Mouse (Mus musculus): ENCODE results near the gene Dnah2. TPM values are rescaled to one million over a fixed set of nuclear protein-coding genes. Genes with fewer than 3 reads are reported as not detected.

The Dnah2 gene
- 8.0 and 8.7 TPM in 2 replicates for polyA plus RNA-seq (2015; fragmentation: Nextera tagmentation; extraction: Ambion mirVana)

DNA sequence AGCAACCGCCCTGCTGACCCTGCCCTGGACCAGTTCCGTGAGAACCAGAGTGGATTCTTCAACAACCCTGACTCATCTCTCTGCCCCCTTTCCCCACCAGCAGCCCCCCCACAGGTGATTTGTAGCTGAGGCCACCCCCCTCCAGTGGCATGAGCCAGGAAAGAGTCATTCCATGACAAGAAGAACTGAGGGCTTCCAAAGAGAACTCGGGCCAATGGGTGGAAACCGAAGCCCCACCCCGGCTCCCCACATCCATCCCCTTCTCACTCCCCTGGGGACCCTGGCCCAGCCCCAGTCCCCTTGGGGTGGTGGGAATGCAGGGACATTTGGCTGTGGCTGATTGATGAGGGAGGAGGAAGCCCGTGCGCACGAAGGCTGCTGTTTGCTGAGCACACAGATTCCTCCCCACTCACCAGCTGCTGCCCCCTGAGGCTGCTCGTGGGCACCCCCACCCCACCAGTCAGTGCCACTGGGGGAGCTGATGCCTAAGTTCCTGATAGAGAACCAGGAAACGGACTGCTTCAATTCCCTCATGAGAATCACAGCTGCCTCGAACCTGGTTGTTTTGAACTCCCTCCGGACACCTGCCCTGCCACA, at the start of gene Dnah2:
Dnah2 (minus strand) TSS at position 51 of the 597 bp plus-strand sequence.
- WGBS: 37% methylated on average over 12 of the region's 12 CpGs

GRCm38 (mm10) chr11:69594853-69595252, 45.9 kb upstream of the Dnah2 start:
- no peak overlapping the region for H3K9ac ChIP-seq (ENCODE audit: low read depth, low read length)
- ATAC-seq: no peak
- H3K27ac ChIP-seq (ENCODE audit: low read depth, low read length): no peak overlapping the region
- no peak overlapping the region for H3K4me2 ChIP-seq (replicated peaks; ENCODE audit: low read depth)
- 96% methylated on average over 6 of the region's 6 CpGs for WGBS
- H3K27me3 ChIP-seq (replicated peaks; ENCODE audit: control insufficient read depth, insufficient read depth, low read length): no peaks in the 10 kb centered on the region
- no peak overlapping the region for H3K4me3 ChIP-seq (ENCODE audit: low read depth, low read length)
- no peaks in the 10 kb centered on the region for H3K4me1 ChIP-seq (replicated peaks; ENCODE audit: control insufficient read depth, insufficient read depth, low read length)
- no peak for TF ChIP-seq CTCF (IDR thresholded peaks at IDR 0.05; ENCODE audit: low read depth)
- H3K36me3 ChIP-seq (ENCODE audit: control insufficient read depth, insufficient read depth): peaks cover 26% of the 10 kb centered on the region
- no peaks in the 10 kb centered on the region for H3K9me3 ChIP-seq (ENCODE audit: control insufficient read depth)

More for the DNA sequence above, at the start of gene Dnah2:
- Histone ChIP-seq H3K36me3 (ENCODE audit: control insufficient read depth, insufficient read depth) (no peaks in the 10 kb centered on the region), H3K27me3 (replicated peaks; ENCODE audit: control insufficient read depth, insufficient read depth, low read length) (no peaks in the 10 kb centered on the region), H3K4me1 (replicated peaks; ENCODE audit: control insufficient read depth, insufficient read depth, low read length) (0 out of 2 replicates have a peak, but pooled peaks cover 4% of the 10 kb centered on the region), H3K4me2 (replicated peaks; ENCODE audit: low read depth) (no peak within 1 kb of the TSS), H3K27ac (ENCODE audit: low read depth, low read length) (no peak within 1 kb of the TSS), H3K9ac (ENCODE audit: low read depth, low read length) (no peak within 1 kb of the TSS), H3K4me3 (ENCODE audit: low read depth, low read length) (no peak within 1 kb of the TSS), H3K9me3 (ENCODE audit: control insufficient read depth) (no peaks in the 10 kb centered on the region)
- no peak for ATAC-seq
- TF ChIP-seq CTCF (IDR thresholded peaks at IDR 0.05; ENCODE audit: low read depth): 0 out of 2 replicates have a peak, but pooled peaks have one; percentile 15

DNA sequence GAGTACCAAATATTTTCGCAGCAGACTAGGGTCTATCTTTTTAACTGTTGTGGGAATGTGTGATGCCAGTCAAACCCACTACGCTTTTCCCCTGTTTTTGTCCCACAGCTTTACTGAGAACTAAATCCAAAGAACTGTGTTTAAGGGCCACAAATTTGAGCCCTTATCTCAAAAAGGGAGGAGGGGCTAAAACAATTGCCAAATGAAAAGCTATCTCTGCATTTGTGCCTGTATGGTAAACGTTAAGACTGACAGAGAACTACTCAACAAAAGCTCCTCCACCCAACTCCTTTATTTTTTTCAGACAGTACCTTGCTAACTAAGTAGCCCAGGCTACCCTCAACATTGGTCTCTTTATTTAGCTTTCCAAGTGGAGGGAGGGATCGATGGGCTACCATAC, 43.9 kb upstream of the Dnah2 start:
- Histone ChIP-seq H3K27ac (ENCODE audit: low read depth, low read length) (no peak overlapping the region), H3K27me3 (replicated peaks; ENCODE audit: control insufficient read depth, insufficient read depth, low read length) (no peaks in the 10 kb centered on the region), H3K4me2 (replicated peaks; ENCODE audit: low read depth) (no peak overlapping the region), H3K9me3 (ENCODE audit: control insufficient read depth) (no peaks in the 10 kb centered on the region), H3K36me3 (ENCODE audit: control insufficient read depth, insufficient read depth) (peaks cover 46% of the 10 kb centered on the region), H3K9ac (ENCODE audit: low read depth, low read length) (no peak overlapping the region), H3K4me1 (replicated peaks; ENCODE audit: control insufficient read depth, insufficient read depth, low read length) (no peaks in the 10 kb centered on the region), H3K4me3 (ENCODE audit: low read depth, low read length) (no peak overlapping the region)
- no peak for ATAC-seq
- 79% methylated on average over 4 of the region's 4 CpGs for WGBS
- TF ChIP-seq CTCF (IDR thresholded peaks at IDR 0.05; ENCODE audit: low read depth): no peak

GRCm38 (mm10) chr11:69591899-69592637, 43.2 kb upstream of the Dnah2 start:
- H3K4me1 ChIP-seq (replicated peaks; ENCODE audit: control insufficient read depth, insufficient read depth, low read length): no peaks in the 10 kb centered on the region
- peaks cover 51% of the 10 kb centered on the region for H3K36me3 ChIP-seq (ENCODE audit: control insufficient read depth, insufficient read depth)
- no peak overlapping the region for H3K9ac ChIP-seq (ENCODE audit: low read depth, low read length)
- no peaks in the 10 kb centered on the region for H3K9me3 ChIP-seq (ENCODE audit: control insufficient read depth)
- no peak for ATAC-seq
- H3K27me3 ChIP-seq (replicated peaks; ENCODE audit: control insufficient read depth, insufficient read depth, low read length): no peaks in the 10 kb centered on the region
- H3K4me3 ChIP-seq (ENCODE audit: low read depth, low read length): no peak overlapping the region
- no peak for TF ChIP-seq CTCF (IDR thresholded peaks at IDR 0.05; ENCODE audit: low read depth)
- WGBS: 75% methylated on average over 7 of the region's 7 CpGs
- no peak overlapping the region for H3K27ac ChIP-seq (ENCODE audit: low read depth, low read length)
- H3K4me2 ChIP-seq (replicated peaks; ENCODE audit: low read depth): no peak overlapping the region

DNA sequence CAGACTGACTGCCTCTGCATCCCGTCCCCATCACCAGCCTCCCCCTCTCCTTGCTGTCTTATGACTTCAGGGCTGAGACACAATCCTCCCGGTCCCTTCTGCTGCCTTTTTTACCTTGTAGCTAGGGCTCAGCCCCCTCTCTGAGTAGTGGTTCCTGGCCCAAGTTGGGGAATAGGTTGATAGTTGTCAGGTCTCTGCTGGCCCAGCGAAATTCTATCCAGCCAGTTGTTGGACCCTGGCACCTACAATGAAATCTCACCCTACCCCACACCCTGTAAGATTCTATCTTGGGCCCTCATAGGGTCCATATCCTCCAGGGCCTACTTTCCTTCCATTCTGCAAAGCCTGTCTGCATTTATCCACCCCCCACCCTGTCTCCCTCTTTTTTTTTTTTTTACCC, 42.5 kb upstream of the Dnah2 start:
- Histone ChIP-seq H3K36me3 (ENCODE audit: control insufficient read depth, insufficient read depth) (peaks cover 51% of the 10 kb centered on the region), H3K27me3 (replicated peaks; ENCODE audit: control insufficient read depth, insufficient read depth, low read length) (no peaks in the 10 kb centered on the region), H3K4me1 (replicated peaks; ENCODE audit: control insufficient read depth, insufficient read depth, low read length) (no peaks in the 10 kb centered on the region), H3K4me3 (ENCODE audit: low read depth, low read length) (no peak overlapping the region), H3K4me2 (replicated peaks; ENCODE audit: low read depth) (no peak overlapping the region), H3K9ac (ENCODE audit: low read depth, low read length) (no peak overlapping the region), H3K9me3 (ENCODE audit: control insufficient read depth) (no peaks in the 10 kb centered on the region), H3K27ac (ENCODE audit: low read depth, low read length) (no peak overlapping the region)
- no peak for TF ChIP-seq CTCF (IDR thresholded peaks at IDR 0.05; ENCODE audit: low read depth)
- no peak for ATAC-seq
- WGBS: 90% methylated on average over 3 of the region's 3 CpGs

DNA sequence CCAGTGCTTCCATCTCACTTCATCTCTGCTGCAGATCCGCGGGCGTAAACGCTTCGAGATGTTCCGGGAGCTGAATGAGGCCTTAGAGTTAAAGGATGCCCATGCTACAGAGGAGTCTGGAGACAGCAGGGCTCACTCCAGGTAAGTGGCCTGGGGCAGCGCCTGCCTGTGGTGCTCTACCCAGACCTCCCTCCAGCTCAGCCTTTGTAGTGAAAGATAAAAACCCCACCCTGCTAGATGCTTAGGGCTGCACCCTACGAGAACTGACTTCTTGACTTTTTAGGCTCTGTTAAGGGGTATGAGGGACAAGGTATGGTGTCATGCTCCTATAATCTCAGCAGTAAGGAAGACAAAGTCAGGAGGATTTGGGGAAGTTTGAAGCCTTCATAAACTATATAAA, 41.7 kb upstream of the Dnah2 start:
- H3K9me3 ChIP-seq (ENCODE audit: control insufficient read depth): no peaks in the 10 kb centered on the region
- H3K27ac ChIP-seq (ENCODE audit: low read depth, low read length): no peak overlapping the region
- H3K4me3 ChIP-seq (ENCODE audit: low read depth, low read length): no peak overlapping the region
- no peaks in the 10 kb centered on the region for H3K27me3 ChIP-seq (replicated peaks; ENCODE audit: control insufficient read depth, insufficient read depth, low read length)
- no peak for TF ChIP-seq CTCF (IDR thresholded peaks at IDR 0.05; ENCODE audit: low read depth)
- ATAC-seq: no peak
- H3K4me1 ChIP-seq (replicated peaks; ENCODE audit: control insufficient read depth, insufficient read depth, low read length): no peaks in the 10 kb centered on the region
- no peak overlapping the region for H3K4me2 ChIP-seq (replicated peaks; ENCODE audit: low read depth)
- H3K36me3 ChIP-seq (ENCODE audit: control insufficient read depth, insufficient read depth): peaks cover 51% of the 10 kb centered on the region
- WGBS: 93% methylated on average over 8 of the region's 8 CpGs
- no peak overlapping the region for H3K9ac ChIP-seq (ENCODE audit: low read depth, low read length)
